Mouse (Mus musculus): ENCODE data around the gene Baiap2.

GRCm38 (mm10) chr11:119942727-119943427, at the start of gene Baiap2:
- TF ChIP-seq KAT2A (IDR thresholded peaks at IDR 0.05; ENCODE audit: insufficient replicate concordance, low read length) (no peak), POLR2A (IDR thresholded peaks at IDR 0.05; ENCODE audit: low read depth, low read length) (peak; percentile 99), CTCF (conservative IDR thresholded peaks at IDR 0.05 in 1 of 2, IDR thresholded peaks at IDR 0.05 in 1 of 2; ENCODE audit: low read depth in 2 of 2, low read length in 2 of 2) (no peak), MYC (IDR thresholded peaks at IDR 0.05; ENCODE audit: low read depth, low read length) (no peak)

All from CH12.LX (cell line).